Mouse (Mus musculus): ENCODE measurements around the gene Nemf. TPM values are rescaled to one million over a fixed set of nuclear protein-coding genes. Genes with fewer than 3 reads are reported as not detected.

The Nemf gene
- polyA plus RNA-seq, 1 experiment from 2014 or later: 97.3 TPM

DNA sequence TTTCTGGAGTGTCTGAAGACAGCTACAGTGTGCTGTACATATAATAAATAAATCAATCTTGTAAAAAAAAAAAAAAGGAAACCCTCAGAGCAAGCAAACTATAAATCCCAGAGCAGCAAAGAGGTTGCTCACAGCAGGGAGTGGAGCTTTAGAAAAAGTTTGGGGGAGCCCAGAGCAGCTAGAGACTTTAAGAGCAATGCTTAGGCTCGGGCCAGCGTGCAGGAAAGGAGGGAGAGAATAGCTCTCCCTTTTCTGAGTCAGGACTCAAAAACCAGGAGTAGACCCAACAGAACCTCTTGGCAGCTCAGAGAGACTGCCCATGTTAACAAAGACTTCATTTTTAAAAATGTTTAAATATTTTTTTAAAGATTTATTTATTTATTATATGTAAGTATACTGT, 88.0 kb downstream of the Nemf start:
- Histone ChIP-seq H3K4me1 (replicated peaks) (no peaks in the 10 kb centered on the region), H3K4me3 (replicated peaks) (no peak overlapping the region), H3K36me3 (no peaks in the 10 kb centered on the region), H3K9me3 (no peaks in the 10 kb centered on the region), H3K9ac (replicated peaks) (no peak overlapping the region), H3K4me2 (replicated peaks) (no peak overlapping the region), H3K27me3 (no peaks in the 10 kb centered on the region), H3K27ac (no peak overlapping the region)
- ATAC-seq: no peak
- WGBS: 65% methylated on average over 2 of the region's 2 CpGs

DNA sequence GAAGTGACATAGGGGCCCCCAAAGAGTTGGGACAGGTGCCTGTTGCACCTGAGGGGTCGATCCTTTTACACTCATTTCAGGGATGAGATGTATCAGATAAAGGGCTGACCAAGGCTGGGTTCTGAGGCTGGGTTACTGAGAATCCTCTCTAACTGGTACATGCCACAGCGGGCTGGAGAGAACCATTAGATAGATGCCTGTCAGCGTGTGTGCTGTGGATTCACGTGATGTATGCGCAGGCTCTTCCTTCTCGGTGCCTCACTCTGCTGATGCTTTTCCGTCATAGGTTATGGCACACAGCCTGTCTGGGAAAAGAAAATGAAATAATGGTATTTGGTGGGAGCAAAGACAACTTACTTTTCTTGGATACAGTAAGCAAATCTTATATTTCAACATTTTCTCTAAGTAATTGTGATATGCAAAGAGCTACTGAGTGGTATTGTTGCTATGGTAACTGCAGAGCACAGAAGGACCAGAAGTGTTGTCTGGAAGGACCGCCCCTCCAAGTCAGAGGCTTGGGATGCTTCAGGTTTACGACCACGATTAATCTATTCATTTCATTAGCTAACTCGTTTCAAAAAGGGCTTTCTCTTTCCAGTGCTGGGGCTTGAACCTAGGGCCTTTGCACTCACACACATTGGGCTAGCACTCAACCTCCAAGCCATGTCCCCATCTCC, 88.9 kb downstream of the Nemf start:
- H3K36me3 ChIP-seq: no peaks in the 10 kb centered on the region
- no peak overlapping the region for H3K9ac ChIP-seq (replicated peaks)
- H3K27ac ChIP-seq: no peak overlapping the region
- H3K9me3 ChIP-seq: no peaks in the 10 kb centered on the region
- no peak overlapping the region for H3K4me2 ChIP-seq (replicated peaks)
- no peaks in the 10 kb centered on the region for H3K27me3 ChIP-seq
- 73% methylated on average over 11 of the region's 11 CpGs for WGBS
- ATAC-seq: no peak
- no peaks in the 10 kb centered on the region for H3K4me1 ChIP-seq (replicated peaks)
- no peak overlapping the region for H3K4me3 ChIP-seq (replicated peaks)

DNA sequence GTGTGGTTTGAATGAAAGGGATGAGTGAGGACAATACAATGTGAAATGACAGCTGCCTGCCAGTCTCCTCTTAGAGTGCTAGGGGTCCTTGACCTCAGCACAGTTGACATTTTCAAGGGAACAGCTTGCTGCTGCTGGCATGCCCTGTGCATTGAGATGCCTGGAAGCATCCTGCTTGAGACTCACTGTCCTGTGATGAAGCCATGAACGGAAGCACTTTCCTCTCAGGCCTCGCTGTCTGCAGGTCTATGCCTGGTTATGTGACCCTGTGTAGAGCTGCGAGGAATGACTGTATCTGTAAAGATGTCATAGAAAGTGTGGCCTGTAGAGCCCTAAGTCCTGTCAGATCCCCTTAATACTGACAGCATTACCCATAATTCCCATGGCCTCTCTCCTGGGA, 91.9 kb downstream of the Nemf start:
- Histone ChIP-seq H3K4me1 (replicated peaks) (no peaks in the 10 kb centered on the region), H3K9ac (replicated peaks) (no peak overlapping the region), H3K27ac (no peak overlapping the region), H3K4me3 (replicated peaks) (no peak overlapping the region), H3K4me2 (replicated peaks) (no peak overlapping the region), H3K27me3 (no peaks in the 10 kb centered on the region), H3K36me3 (no peaks in the 10 kb centered on the region), H3K9me3 (no peaks in the 10 kb centered on the region)
- no peak for ATAC-seq
- WGBS: 92% methylated on average over 3 of the region's 3 CpGs

DNA sequence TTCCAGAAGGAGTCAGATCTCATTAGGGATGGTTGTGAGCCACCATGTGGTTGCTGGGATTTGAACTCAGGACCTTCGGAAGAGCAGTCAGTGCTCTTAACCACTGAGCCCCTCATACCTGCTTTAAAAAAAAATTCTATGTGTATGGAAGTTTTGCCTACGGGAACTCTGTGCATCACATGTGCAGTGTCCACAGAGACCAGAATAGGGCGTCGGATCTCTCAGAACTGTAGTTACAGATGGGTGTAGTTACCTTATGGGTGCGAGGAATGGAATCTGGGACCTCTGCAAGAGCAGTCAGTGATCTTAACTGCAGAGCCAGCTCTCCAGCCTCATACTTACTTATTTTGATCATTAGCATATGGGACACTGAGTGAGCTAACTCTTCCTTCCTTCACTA, 94.7 kb downstream of the Nemf start:
- 96% methylated on average over 5 of the region's 5 CpGs for WGBS
- Histone ChIP-seq H3K27me3 (no peaks in the 10 kb centered on the region), H3K36me3 (no peaks in the 10 kb centered on the region), H3K9ac (replicated peaks) (no peak overlapping the region), H3K4me2 (replicated peaks) (no peak overlapping the region), H3K27ac (no peak overlapping the region), H3K4me3 (replicated peaks) (no peak overlapping the region), H3K9me3 (no peaks in the 10 kb centered on the region), H3K4me1 (replicated peaks) (no peaks in the 10 kb centered on the region)
- no peak for ATAC-seq

Small RNA genes within 50 kb of the gene (microRNA-seq; reads per million reads assigned to microRNA genes)
- gene Gm47299: 0.62 reads per million
- gene Gm47305: not detected

Other genes with a start within 250 kb of the Nemf start
- gene Rps29, start 198.0 kb downstream of the Nemf start, polyA plus RNA-seq (2015; fragmentation: Nextera tagmentation; extraction: Ambion mirVana): 1,365 and 1,372 TPM in 2 replicates
- 9.7 and 11.0 TPM in 2 replicates for gene Lrr1, start 188.4 kb downstream of the Nemf start, polyA plus RNA-seq (2015; fragmentation: Nextera tagmentation; extraction: Ambion mirVana)
- gene Rpl36al, start 173.1 kb downstream of the Nemf start, polyA plus RNA-seq (2015; fragmentation: Nextera tagmentation; extraction: Ambion mirVana): 369 and 374 TPM in 2 replicates
- 32.0 and 35.0 TPM in 2 replicates for gene Mgat2, start 173.0 kb downstream of the Nemf start, polyA plus RNA-seq (2015; fragmentation: Nextera tagmentation; extraction: Ambion mirVana)
- gene Gm49383, start 160.1 kb downstream of the Nemf start, polyA plus RNA-seq (2015; fragmentation: Nextera tagmentation; extraction: Ambion mirVana): 20.7 and 24.5 TPM in 2 replicates
- 8.2 and 8.9 TPM in 2 replicates for gene Dnaaf2, start 158.7 kb downstream of the Nemf start, polyA plus RNA-seq (2015; fragmentation: Nextera tagmentation; extraction: Ambion mirVana)
- gene Gm49384, start 152.9 kb downstream of the Nemf start, polyA plus RNA-seq (2015; fragmentation: Nextera tagmentation; extraction: Ambion mirVana): 15.8 and 19.0 TPM in 2 replicates
- 9.6 and 10.0 TPM in 2 replicates for gene Pole2, start 129.0 kb downstream of the Nemf start, polyA plus RNA-seq (2015; fragmentation: Nextera tagmentation; extraction: Ambion mirVana)
- gene Klhdc1, start 116.0 kb downstream of the Nemf start, polyA plus RNA-seq (2015; fragmentation: Nextera tagmentation; extraction: Ambion mirVana): 9.1 and 10.5 TPM in 2 replicates
- 294 and 313 TPM in 2 replicates for gene Klhdc2, start 60.5 kb downstream of the Nemf start, polyA plus RNA-seq (2015; fragmentation: Nextera tagmentation; extraction: Ambion mirVana)
- 23.9 and 27.8 TPM in 2 replicates for gene Arf6, start 15.0 kb upstream of the Nemf start, polyA plus RNA-seq (2015; fragmentation: Nextera tagmentation; extraction: Ambion mirVana)
- gene Gm9887, start 15.3 kb upstream of the Nemf start, polyA plus RNA-seq (2015; fragmentation: Nextera tagmentation; extraction: Ambion mirVana): 0.72 and 1.5 TPM in 2 replicates
- 20.2 and 25.8 TPM in 2 replicates for gene Vcpkmt, start 225.9 kb upstream of the Nemf start, polyA plus RNA-seq (2015; fragmentation: Nextera tagmentation; extraction: Ambion mirVana)